Mouse (Mus musculus) ES-Bruce4 (cell line): ENCODE results near the gene Hsd3b7. TPM values are rescaled to one million over a fixed set of nuclear protein-coding genes. Genes with fewer than 3 reads are reported as not detected.
"Not testable (repeated sequence)": the region's sequence is repeated elsewhere in the genome, so short reads cannot be mapped to it uniquely, and the experiment has no call there.

Source experiments
- H3K27ac ChIP-seq: 2 replicates; pipeline ENCODE4 v1.5.1; 2012; ENCODE audit warnings: low read length, inconsistent platforms; ENCODE audit not compliant: insufficient read depth
- H3K27me3 ChIP-seq: 2 replicates; pipeline ENCODE4 v1.6.1; 2012; ENCODE audit warnings: mild to moderate bottlenecking, low read length, inconsistent platforms; ENCODE audit not compliant: control insufficient read depth, poor library complexity, insufficient read depth, severe bottlenecking
- H3K36me3 ChIP-seq: 2 replicates; pipeline ENCODE4 v1.6.1; 2012; ENCODE audit warnings: inconsistent platforms, mild to moderate bottlenecking, low read length, moderate library complexity; ENCODE audit not compliant: control insufficient read depth, poor library complexity, insufficient read depth, severe bottlenecking
- H3K4me1 ChIP-seq: one replicate; pipeline ENCODE4 v1.8.1; 2011; ENCODE audit warnings: low read length; ENCODE audit not compliant: control insufficient read depth, insufficient read depth
- H3K4me3 ChIP-seq: 2 replicates; pipeline ENCODE4 v1.5.1; 2011; ENCODE audit warnings: low read depth, mild to moderate bottlenecking, low read length
- H3K9ac ChIP-seq: 2 replicates; pipeline ENCODE4 v1.6.1; 2012; ENCODE audit warnings: low read depth, mild to moderate bottlenecking, inconsistent platforms; ENCODE audit not compliant: poor library complexity, severe bottlenecking
- H3K9me3 ChIP-seq: replicated peaks from 2 replicates; pipeline ENCODE4 v1.6.1; 2012; ENCODE audit warnings: mild to moderate bottlenecking, low read length, inconsistent platforms; ENCODE audit not compliant: control insufficient read depth, poor library complexity, insufficient read depth, severe bottlenecking
- CTCF ChIP-seq: IDR thresholded peaks from one replicate; pipeline ENCODE4 v1.8.1; 2011; ENCODE audit warnings: low read depth, low read length
- EP300 ChIP-seq: IDR thresholded peaks from 2 replicates; pipeline ENCODE4 v1.6.1; 2011; ENCODE audit warnings: low read depth, low read length; ENCODE audit not compliant: insufficient read depth
- POLR2A ChIP-seq: IDR thresholded peaks from one replicate; pipeline ENCODE4 v1.8.1; 2011; ENCODE audit warnings: low read length; ENCODE audit not compliant: insufficient read depth
- polyA plus RNA-seq: library from polyadenylated mRNA; stranded (reverse); fragments of >200 nt; gene quantifications from 2 replicates; pipeline ENCODE4 v1.2.4, GENCODE M21; 2011; ENCODE audit warnings: low read depth; ENCODE audit not compliant: missing spikeins, insufficient read depth, insufficient read length

Gene Hsd3b7
- polyA plus RNA-seq, 1 experiment = 11.2 TPM

GRCm38 (mm10) chr7:127772080-127772479 lies 28.3 kb upstream of the Hsd3b7 start:
- Histone ChIP-seq H3K27ac (no peak overlapping the region), H3K4me1 (no peaks in the 10 kb centered on the region), H3K9me3 (no peaks in the 10 kb centered on the region), H3K27me3 (no peaks in the 10 kb centered on the region), H3K4me3 (no peak overlapping the region), H3K9ac (no peak overlapping the region), H3K36me3 (no peaks in the 10 kb centered on the region)
- TF ChIP-seq POLR2A (no peak), EP300 (no peak), CTCF (no peak)

GRCm38 (mm10) chr7:127772557-127772956 lies 27.8 kb upstream of the Hsd3b7 start:
- H3K9ac ChIP-seq = no peak overlapping the region
- H3K27me3 ChIP-seq = no peaks in the 10 kb centered on the region
- no peaks in the 10 kb centered on the region for H3K36me3 ChIP-seq
- H3K4me1 ChIP-seq = no peaks in the 10 kb centered on the region
- H3K9me3 ChIP-seq = no peaks in the 10 kb centered on the region
- TF ChIP-seq POLR2A (no peak), EP300 (no peak), CTCF (no peak)
- no peak overlapping the region for H3K4me3 ChIP-seq
- no peak overlapping the region for H3K27ac ChIP-seq

- Histone ChIP-seq H3K27me3 (no peaks in the 10 kb centered on the region), H3K9ac (no peak overlapping the region), H3K9me3 (no peaks in the 10 kb centered on the region), H3K27ac (no peak overlapping the region), H3K4me1 (no peaks in the 10 kb centered on the region), H3K4me3 (no peak overlapping the region), H3K36me3 (peaks cover 3% of the 10 kb centered on the region)
- TF ChIP-seq CTCF (peak; percentile 91), EP300 (no peak)
These were observed 26.6 kb upstream of the Hsd3b7 start for GRCm38 (mm10) chr7:127773664-127774384.

- peak overlapping the region; percentile 96 for H3K9ac ChIP-seq
- H3K36me3 ChIP-seq = peaks cover 16% of the 10 kb centered on the region
- H3K4me3 ChIP-seq = peak overlapping the region; percentile 87
- H3K9me3 ChIP-seq, H3K27me3 ChIP-seq, H3K4me1 ChIP-seq: not testable (repeated sequence)
- peak overlapping the region; percentile 92 for H3K27ac ChIP-seq
These were observed 24.6 kb upstream of the Hsd3b7 start for GRCm38 (mm10) chr7:127775837-127776236.

- H3K9me3 ChIP-seq = no peaks in the 10 kb centered on the region
- peak within 1 kb of the TSS; percentile 87 for H3K4me3 ChIP-seq
- no peaks in the 10 kb centered on the region for H3K4me1 ChIP-seq
- H3K9ac ChIP-seq = peak within 1 kb of the TSS; percentile 96
- H3K27me3 ChIP-seq = no peaks in the 10 kb centered on the region
- peak within 1 kb of the TSS; percentile 92 for H3K27ac ChIP-seq
- peak; percentile 54 for TF ChIP-seq POLR2A
- TF ChIP-seq EP300 = no peak
- H3K36me3 ChIP-seq = peaks cover 22% of the 10 kb centered on the region
These were observed 24.0 kb upstream of the Hsd3b7 start, which contains the start of gene Setd1a for GRCm38 (mm10) chr7:127776426-127776825. Gene Setd1a (plus strand): TSS chr7:127776670.

GRCm38 (mm10) chr7:127776878-127777473 lies 23.4 kb upstream of the Hsd3b7 start:
- Histone ChIP-seq H3K36me3 (peaks cover 27% of the 10 kb centered on the region), H3K9ac (peak overlapping the region; percentile 96), H3K27ac (peak overlapping the region; percentile 85), H3K4me1 (no peaks in the 10 kb centered on the region), H3K4me3 (peak overlapping the region; percentile 87), H3K27me3 (no peaks in the 10 kb centered on the region), H3K9me3 (no peaks in the 10 kb centered on the region)
- no peak for TF ChIP-seq EP300
- TF ChIP-seq CTCF = no peak
- TF ChIP-seq POLR2A = no peak
